Mouse (Mus musculus) cerebellum, adult 9-11 months (tissue): ENCODE results near the gene Lzts2.

Experiments
- DNase-seq: peaks from one replicate; pipeline ENCODE4 v3.0.0; 2022

Lzts2 gene

DNA sequence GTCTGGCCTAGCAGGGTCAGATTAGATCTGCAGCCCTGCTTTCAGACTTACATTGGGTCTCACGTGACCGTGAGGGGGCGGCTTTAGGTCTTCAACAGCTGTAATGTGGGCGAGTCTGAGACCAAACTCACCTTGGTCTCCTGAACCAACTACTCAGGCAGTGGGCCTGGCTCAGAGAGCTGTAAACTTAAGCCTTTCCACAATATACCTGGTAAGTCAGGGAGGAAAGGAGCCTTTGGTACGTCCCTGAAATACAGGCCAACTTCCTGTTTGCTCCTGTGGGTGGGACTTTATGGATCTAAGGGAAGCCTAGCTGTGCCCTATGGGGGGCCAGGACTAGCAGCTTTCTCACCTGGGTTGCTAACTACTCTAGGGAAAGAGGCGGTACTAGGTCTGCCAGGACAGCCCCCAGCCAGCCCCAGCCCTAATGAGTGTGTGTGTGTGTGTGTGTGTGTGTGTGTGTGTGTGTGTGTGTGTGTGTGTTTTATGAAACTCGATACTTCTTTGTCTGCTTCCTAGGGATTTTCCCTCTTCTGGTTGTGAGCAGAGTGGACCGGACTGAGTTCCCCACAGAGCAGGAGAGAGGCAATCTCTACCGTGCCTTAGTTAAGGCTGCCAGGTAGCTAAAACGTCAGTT, at the start of gene Lzts2:
Lzts2 (plus strand) TSS at position 80 of the 637 bp plus-strand sequence.
- DNase-seq = peak; percentile 59

DNA sequence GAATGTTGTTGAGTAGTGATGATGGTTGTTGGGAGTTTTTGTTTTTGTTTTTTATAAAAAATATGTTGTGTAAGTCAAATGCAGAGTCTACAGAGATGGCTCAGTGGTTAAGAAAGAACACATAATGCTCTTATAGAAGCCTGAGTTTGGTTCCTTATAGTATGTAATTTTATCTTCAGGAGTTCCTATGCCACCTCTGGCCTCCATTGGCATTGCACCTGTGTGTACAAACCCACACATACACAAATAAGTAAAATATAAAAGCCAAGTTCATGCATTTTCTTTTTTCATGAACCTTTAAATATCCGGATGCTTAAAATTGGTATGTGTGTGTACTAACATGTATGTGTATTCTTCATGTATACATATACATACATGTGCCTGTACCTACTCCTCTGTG, 48.2 kb upstream of the Lzts2 start:
- DNase-seq = no peak

DNA sequence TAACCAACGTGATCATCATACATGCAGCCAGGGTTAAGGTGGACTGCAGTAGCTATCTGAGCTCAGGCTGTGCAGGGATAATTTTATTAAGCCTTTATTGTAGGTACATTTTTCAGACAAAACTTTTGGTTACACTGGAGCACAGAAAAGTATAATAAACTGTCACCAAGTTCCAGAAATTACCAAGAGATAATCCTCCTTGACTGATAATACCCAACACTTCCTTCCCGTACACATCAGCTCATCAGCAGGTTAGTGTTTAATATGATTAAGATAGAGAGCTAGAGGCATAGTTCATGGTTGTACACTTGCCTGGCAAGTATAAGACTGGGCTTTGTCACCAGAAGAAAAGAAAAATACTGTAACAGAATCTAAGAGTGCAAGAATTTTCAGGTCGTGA, 45.9 kb upstream of the Lzts2 start:
- DNase-seq = no peak

DNA sequence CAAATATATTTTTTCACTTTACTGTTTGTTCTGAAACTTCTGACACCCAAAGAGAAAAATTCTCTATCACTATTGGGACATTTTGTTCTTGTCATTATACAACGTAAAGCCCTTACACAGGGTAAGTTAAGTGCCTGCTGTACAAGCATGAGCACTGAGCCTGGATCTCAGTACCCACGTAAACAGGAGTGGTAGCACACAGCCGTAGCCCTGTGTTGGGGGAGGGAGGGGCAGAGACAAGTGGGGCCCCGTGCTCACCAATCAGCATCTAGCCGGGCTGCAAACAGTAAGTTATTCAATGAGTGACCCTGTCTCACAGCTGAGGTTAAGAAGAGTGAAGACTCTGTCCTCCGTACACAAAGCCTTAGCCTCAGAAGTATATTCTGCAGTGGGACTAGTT, 37.6 kb upstream of the Lzts2 start:
- no peak for DNase-seq

DNA sequence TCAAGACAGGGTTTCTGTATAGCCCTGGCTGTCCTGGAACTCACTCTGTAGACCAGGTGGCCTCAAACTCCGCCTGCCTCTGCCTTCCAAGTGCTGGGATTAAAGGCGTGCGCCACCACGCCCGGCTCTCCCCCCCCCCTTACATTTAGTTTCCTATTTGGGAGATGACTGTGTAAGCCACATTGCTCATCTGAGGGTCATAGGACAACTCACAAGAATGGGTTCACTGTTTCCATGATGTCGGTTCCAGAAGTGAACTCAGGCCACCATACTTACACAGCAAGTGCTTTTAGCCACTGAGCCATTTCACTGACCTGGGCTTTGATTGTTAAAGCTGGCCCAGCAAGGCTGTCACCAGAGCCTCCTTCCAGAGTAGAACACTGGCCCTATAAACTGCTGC, 37.1 kb upstream of the Lzts2 start:
- DNase-seq = no peak

DNA sequence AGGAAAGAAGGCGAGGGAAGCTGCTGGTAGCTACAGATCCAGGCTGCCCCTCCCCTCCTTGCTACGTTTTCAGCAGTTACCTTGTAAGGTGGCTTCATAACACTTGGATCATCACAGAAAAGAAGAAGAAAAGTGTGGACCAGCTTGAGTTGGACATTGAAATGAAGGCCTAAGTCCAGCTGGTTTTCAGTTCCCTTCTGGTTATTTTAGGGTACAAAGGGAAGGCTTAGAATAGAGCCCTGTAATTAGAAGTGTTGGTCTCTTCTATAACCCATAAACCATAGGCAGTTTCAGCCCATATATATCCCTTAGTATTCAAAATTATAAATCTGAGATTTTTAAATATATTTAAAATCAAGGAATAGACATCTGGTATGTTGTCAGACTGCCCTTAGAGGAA, 33.4 kb upstream of the Lzts2 start:
- no peak for DNase-seq

DNA sequence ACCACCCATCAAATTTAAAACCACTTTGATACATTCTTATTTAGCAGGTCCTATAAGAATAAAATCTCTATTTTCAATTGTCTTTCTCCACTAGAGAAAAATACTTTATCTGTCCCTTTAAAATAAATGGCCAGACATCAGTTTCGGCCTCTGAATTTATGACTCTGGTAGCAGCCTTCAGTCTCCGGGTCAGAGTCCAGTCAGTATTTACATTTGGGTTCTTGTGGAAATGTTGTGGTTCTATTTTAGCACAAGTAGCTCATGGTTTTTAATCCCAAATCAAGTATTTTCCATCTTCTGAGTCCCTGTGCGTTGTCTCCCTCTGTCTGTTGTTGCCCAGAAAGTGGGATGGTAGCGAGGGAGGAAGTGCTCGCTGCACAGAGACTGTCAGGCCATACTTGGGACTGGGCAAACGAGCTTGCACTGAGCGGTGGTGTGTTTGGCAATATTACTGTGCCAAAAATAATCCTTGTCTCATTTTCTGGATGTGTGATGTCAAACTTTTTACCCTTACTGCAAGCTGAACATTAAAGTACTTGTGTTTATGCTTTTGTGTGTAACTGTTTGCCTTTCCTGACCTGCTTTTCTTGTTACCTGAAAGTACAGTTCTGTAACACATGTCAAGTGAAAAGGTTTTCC, 31.6 kb upstream of the Lzts2 start:
- DNase-seq = no peak

DNA sequence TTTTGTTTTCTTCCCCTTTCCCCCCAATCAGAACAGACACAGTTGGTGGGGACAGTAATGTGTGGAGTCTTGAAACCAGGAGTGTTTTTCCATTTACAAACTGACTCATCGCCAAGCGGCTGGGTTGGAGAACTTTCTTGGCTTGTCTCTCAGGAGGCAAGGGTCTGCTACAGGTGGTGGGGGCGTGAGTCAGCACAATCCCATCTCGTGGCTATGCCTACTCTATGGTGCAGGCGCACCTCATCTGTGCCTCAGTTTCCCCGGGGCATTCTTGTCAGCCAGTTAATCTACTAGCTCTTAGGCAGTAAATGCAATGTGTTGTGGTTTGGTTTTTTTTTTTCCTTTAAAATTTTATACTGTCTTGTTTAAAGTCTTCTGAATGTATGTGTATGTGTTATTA, 30.8 kb upstream of the Lzts2 start:
- no peak for DNase-seq

DNA sequence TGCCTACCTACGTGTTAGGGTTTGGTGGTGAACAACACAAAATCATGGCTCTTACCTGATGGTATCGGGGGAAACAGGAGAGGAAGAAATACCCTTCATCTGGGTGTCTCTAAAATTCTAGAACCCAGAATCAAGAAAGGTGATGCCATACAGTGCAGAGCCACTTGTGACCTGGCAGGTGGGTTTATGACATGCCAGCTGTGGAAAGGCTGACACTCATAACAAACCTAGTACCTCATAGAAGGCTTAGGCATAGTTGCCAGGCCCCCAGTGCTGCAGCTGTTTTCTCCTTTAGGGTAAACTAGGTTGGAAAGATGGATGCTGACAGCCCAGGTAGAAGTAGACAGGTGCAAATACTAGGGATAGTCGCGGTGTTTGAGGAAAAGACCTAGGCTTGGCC, 29.8 kb upstream of the Lzts2 start:
- no peak for DNase-seq

DNA sequence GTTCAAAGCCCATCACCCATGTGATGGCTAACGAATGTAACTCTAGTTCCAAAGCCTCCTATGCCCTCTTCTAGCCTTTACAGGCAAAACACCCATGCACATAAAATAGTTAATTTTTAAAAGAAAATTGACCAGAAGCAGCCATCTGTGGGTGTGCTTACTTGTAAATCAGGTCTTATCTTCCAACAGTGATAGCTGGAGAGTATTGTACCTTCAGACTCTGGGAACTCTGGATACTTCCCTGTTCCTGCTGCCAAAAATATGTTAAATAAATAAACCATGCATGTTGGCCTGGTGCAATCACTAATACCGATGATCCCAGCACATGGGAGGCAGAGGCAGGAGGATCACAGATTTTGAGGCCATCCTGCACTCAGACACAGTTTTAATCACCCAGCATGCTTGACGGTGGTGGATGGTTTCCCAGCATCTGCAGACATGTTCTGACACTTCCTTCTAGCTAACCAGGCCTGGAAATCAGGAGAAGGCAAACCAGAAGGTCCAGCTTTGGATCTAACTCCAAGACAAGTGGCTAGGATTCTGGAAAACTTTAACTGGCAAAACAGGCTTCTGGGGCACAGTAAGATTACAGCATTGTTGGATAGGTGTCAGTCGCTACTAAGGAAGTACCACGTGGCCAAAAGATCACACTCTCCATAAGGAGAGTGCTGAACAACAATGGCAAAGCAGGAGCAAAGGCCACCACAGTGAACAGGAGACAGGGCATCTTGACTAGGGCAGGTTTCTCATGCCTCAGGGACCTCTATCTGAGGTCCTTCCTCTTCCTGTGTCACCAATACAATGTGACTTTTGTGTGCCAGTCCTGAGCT, 28.8 kb upstream of the Lzts2 start:
- DNase-seq = no peak

DNA sequence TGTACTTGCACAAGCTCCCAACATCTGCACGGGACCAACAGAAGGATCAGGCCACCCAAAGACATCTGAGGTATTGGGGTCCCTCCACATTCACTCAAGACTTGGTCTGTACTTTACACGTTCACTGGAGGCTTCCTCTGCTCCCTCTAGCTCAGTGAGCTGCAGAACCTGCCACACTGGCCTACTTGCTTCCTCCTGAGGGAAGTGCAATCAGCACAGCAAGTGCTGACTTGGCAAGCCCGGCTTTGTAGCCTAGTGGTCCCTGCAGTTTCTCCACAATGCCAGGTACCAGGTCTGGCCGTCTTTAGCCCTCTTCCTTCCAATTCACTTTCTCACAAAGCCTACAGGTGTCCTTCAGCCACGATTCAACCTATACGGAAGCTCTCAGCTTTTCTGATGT, 27.2 kb upstream of the Lzts2 start:
- peak; percentile 17 for DNase-seq

DNA sequence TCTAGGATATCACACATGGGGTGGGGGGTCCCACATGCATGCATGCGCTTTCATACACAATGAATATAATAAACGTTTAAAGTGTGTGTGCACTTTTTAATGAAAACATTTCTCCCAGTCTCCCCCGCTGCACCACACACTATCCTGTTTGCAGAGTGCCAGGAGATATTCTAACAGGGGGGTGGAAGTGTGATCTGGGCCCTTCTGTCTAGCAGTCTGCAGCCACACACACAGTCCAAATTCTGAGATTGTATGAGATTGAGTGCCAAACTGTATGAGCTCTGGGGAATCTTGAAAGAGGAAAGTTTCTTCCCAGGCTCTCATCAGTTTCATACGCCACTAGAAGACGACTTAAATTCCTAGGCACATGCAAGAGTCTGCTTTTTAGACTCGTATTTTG, 26.4 kb upstream of the Lzts2 start:
- DNase-seq = peak; percentile 22

DNA sequence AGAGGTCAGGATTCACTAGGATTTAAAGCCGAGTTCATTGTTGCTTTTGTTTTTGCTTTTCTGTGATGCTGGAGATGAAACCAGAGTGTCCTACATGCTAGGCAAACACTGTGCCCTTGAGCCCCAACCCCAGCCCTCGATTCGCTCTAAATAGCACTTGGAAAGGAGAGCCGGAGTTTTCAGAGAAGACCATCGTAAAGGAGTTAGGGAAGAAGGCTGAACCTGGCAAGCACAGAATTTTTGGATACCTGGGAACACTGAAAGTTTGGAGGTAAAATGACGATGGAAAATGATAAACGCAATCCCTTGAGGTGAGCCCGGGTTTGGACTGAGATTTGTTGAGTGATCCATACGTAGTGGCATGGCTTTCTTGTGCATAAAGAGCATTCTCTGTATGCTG, 25.9 kb upstream of the Lzts2 start:
- no peak for DNase-seq

DNA sequence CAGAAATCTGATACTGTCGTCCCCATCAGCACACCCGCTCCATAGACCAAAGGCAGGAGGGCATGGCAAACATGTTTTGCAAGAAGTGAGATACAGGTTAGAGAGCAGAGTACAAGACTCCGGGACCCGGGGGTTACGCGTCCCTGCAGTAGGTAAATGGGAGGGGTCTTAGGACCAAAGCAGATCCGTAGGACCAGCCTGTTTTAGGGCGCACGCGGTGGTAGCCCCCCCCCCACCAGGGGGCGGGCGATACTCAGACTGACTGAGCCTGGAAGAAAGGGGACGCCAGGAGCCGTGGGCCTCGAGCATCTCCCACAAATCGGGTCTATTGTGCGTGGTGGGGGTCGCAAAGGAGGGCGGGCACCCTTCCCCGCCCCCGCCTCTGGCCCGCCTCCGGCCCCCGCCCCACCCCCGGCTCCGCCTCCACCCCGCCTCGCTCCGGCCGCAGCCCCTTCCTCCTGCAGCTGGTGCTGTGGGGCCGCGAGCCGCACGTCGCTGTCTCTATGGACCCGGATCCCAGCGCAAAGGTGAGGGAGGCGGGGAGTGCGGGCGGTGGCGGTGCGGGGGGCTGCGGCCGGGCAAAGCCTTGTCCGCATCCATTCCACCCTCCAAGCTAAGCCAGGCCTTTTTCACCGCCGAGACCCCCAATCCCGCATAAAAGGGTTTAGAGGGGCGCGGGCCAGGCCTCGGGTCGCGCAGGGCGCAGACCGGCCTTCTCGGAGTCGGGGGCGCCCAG, 25.2 kb upstream of the Lzts2 start, which contains the start of gene Sema4g:
Sema4g (plus strand) TSS at position 271 of the 736 bp plus-strand sequence.
- DNase-seq = peak; percentile 61

DNA sequence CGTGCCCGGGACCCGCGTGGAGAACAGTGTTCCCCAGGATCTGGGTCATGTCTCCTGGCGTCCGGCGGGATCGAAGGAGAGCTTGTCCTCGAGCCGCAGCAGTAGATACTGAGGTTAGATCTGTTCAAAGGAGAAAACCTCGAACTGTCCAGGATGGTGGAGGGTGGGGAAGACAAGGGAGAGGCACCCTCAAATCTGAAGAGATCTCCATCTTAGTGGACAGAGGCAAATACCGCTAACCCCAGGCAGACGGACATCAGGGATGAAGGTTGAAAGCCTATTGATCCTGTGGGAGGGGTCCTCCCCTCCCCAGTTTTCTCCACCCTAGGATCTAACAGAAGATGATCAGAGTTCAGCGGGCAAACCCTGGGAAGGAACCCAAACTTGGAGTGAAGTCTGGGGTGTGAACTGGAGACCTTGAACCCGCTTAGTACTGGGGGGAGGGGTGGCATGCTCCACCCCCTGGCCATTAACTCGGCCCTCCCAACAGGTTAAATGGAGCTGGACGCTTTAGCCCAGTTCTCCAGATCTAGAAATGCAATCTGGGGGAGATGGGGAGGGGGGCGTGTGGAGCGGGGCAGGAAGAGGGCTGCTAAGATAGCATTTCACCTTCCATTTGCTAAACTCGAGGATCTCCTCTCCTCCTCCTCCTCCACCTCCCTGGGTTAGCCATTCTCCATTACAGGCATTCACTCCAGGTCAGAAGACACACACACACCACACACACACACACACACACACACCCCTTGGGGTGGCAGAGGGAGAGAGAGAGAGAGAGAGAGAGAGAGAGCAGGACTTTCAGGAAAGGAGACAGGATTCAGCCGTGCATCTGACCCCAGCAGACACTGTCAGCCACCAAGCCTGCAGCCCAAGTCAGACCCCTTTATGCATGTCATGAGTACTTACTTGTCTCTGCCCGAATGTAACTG, 24.4 kb upstream of the Lzts2 start:
- peak; percentile 55 for DNase-seq

DNA sequence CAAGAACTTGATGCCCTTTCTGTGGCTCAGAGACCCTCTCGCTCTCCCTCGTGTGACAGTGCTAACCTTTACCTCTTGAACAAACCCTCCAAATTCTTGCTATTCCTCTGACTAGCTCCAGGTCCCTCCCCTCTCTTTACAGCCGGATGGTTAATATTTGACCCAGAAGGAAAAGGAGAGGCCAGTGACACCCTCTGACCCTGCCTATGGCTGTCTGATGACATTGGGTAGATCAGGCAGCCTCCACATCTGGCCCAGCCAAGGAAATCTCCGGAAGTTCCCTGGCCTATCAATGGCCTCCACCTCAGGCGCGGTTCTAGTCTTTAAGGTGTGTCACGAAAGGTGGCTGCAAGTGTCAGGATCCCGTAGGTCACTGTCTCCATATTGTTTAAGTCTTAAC, 23.2 kb upstream of the Lzts2 start:
- peak; percentile 20 for DNase-seq

DNA sequence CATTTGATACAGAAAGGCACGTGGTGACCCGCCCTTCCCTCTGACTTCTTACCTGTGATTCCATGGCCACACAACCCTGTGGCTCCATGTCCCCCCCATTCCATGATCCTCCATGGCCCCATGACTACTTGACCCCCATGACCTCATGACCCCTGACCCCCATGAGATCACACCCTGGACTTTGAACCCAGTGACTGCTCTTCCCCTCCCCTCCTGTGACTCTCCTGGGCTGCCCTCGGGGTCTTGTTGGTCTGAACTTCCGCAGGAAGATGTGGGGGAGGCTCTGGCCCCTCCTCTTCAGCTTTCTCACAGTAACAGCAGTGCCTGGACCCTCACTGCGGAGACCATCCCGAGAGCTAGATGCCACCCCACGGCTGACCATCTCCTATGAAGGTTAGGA, 22.0 kb upstream of the Lzts2 start:
- DNase-seq = peak; percentile 25

DNA sequence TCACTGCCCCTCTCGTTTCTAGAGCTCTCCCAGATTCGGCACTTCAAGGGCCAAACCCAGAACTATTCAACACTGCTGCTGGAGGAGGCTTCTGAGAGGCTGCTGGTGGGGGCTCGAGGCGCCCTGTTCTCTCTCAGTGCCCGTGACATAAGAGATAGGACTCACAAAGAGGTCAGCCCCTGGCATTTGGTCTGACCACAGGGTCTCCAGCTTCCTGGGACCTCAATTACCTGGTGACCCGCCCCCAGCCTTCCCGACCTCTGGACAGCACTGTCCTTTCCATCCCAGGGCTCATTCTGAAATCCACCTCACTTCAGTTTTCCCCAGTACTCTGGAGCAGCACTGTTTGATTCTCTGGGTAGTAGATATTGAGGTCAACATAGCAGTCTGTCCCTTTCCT, 21.5 kb upstream of the Lzts2 start:
- peak; percentile 16 for DNase-seq

DNA sequence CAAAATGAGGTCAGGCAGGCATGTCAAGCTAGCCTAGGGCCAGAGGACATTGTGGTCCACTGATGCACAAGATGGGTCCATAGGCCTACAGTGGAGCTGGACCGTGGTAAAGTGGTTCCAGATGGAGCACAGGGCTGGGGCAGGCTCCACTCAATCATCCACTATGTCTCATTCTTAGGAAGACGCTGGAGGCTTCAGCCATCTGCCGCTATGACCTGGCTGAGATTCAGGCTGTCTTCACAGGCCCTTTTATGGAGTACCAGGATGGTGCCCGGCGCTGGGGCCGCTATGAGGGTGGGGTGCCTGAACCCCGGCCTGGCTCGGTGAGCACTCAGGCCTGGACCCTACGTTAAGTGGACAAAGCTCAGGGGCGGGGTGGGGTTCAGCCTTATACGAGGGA, 16.4 kb upstream of the Lzts2 start:
- DNase-seq = peak; percentile 48

DNA sequence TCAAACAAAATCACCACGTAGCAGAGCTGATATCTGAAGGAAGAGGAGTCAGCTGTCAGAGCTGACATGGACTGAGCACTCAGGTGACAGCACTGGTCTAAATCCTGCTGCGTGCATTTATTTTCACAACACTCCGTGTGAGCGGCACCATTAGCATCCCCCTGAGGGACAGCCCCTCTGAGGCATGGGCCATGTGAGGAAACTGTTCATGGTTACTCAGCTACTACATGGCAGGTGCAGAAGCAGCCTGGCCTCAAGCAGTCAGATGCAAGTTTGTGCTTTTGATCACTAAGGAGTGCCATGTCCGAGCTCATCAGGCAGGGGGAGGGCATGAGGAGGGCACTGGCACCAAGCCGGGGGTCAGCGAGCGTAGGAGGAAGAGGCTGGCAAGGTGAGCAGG, 14.6 kb upstream of the Lzts2 start:
- peak; percentile 10 for DNase-seq

DNA sequence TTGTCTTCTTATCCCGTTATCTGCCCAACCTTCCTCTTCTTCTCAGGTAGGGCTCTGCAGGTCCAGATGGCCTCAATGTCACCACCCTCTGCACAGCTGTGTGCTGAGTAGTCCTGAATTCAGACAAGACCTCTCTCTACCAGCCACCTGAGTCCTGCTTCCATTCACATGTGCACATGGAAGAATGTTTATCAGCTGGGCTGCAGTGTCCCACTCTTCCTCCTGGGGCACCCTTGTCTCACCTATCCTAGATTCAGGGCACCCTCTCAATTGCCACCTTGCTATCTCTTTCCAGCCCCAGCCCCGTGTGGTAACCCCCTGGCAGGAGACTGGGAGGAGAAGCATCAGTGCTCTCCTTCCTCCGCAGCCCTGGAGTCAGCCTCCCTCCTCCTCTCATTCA, 11.9 kb upstream of the Lzts2 start:
- peak; percentile 28 for DNase-seq
